Mouse (Mus musculus) spleen, postnatal 4 days (tissue): ENCODE measurements at regions not wholly inside any gene's neighbourhood (a gene's known extent, or its start where the extent isn't known, plus 50 kb on each side); places are given as distances from the start of the nearest gene placed in this dataset.
"Not testable (repeated sequence)": the region's sequence is repeated elsewhere in the genome, so short reads cannot be mapped to it uniquely, and the experiment has no call there.

Experiments used
- DNase-seq, 2 experiments: peaks; one replicate each; pipeline ENCODE4 v3.0.0; 2022; ENCODE audit warnings: low spot score in 2 of 2

- no peak for DNase-seq
Measured at GRCm38 (mm10) chr4:124395966-124396395, 214.6 kb downstream of the 3100002H09Rik start.

- no peak for DNase-seq
Measured at GRCm38 (mm10) chr4:124395069-124395965, 215.3 kb downstream of the 3100002H09Rik start.

- DNase-seq = no peak
Measured at GRCm38 (mm10) chr4:124393595-124393994, 217.0 kb downstream of the 3100002H09Rik start.

- no peak for DNase-seq
Measured at GRCm38 (mm10) chr4:124389067-124389466, 221.5 kb downstream of the 3100002H09Rik start.

- no peak for DNase-seq
Measured at GRCm38 (mm10) chr4:124385106-124386055, 225.2 kb downstream of the 3100002H09Rik start.

- no peak for DNase-seq
Measured at GRCm38 (mm10) chr4:124376504-124376903, 234.1 kb downstream of the 3100002H09Rik start.

GRCm38 (mm10) chr4:124375581-124375980 lies 235.0 kb downstream of the 3100002H09Rik start:
- no peak for DNase-seq

GRCm38 (mm10) chr4:124368831-124369230 lies 241.8 kb downstream of the 3100002H09Rik start:
- DNase-seq = no peak

- no peak for DNase-seq
Measured at GRCm38 (mm10) chr4:124368085-124368484, 242.5 kb downstream of the 3100002H09Rik start.

- DNase-seq = no peak
Measured at GRCm38 (mm10) chr4:124360578-124360908, 250.1 kb downstream of the 3100002H09Rik start.

- no peak for DNase-seq
Measured at GRCm38 (mm10) chr4:124359707-124360577, 250.7 kb downstream of the 3100002H09Rik start.

- not testable (repeated sequence) for DNase-seq
Measured at GRCm38 (mm10) chr4:124358456-124358855, 252.1 kb downstream of the 3100002H09Rik start.

GRCm38 (mm10) chr4:124350361-124350760 lies 260.2 kb downstream of the 3100002H09Rik start:
- no peak for DNase-seq

GRCm38 (mm10) chr4:124349610-124350295 lies 260.9 kb downstream of the 3100002H09Rik start:
- DNase-seq = no peak

GRCm38 (mm10) chr4:124349055-124349454 lies 261.5 kb downstream of the 3100002H09Rik start:
- no peak for DNase-seq

GRCm38 (mm10) chr4:124340073-124340472 lies 270.5 kb downstream of the 3100002H09Rik start:
- DNase-seq = peak in 1 of 2 experiments; percentile 28

- no peak for DNase-seq
Measured at GRCm38 (mm10) chr4:124335726-124336125, 274.9 kb downstream of the 3100002H09Rik start.

GRCm38 (mm10) chr4:124332974-124333373 lies 277.6 kb downstream of the 3100002H09Rik start:
- no peak for DNase-seq

- no peak for DNase-seq
Measured at GRCm38 (mm10) chr4:124332416-124332815, 278.2 kb downstream of the 3100002H09Rik start.

GRCm38 (mm10) chr4:124329107-124329771 lies 281.4 kb downstream of the 3100002H09Rik start:
- DNase-seq = no peak
